Mouse (Mus musculus): Measurements from ENCODE around the gene Zfp277. TPM values are rescaled to one million over a fixed set of nuclear protein-coding genes. Genes with fewer than 3 reads are reported as not detected.

Zfp277 gene
- 3.4 TPM for polyA plus RNA-seq (2015; fragmentation: Illumina TruSeq; extraction: RNeasy Lipid Tissue Mini Kit (QIAGEN cat#74804); ENCODE audit: insufficient read depth, low read depth, low replicate concordance)

GRCm38 (mm10) chr12:40445648-40446449 lies at the start of gene Zfp277, which contains the start of gene Dock4:
Gene Zfp277 (minus strand): TSS chr12:40445902.
Gene Dock4 (plus strand): TSS chr12:40445952.

Other genes with a start within 250 kb of the Zfp277 start
- not detected for gene Lsmem1, start 246.4 kb downstream of the Zfp277 start, polyA plus RNA-seq (2015; fragmentation: Illumina TruSeq; extraction: RNeasy Lipid Tissue Mini Kit (QIAGEN cat#74804); ENCODE audit: insufficient read depth, low read depth, low replicate concordance)
- gene Ifrd1, start 197.4 kb downstream of the Zfp277 start, polyA plus RNA-seq (2015; fragmentation: Illumina TruSeq; extraction: RNeasy Lipid Tissue Mini Kit (QIAGEN cat#74804); ENCODE audit: insufficient read depth, low read depth, low replicate concordance): 193 TPM
- 4.0 TPM for gene Dock4, start 50 bp upstream of the Zfp277 start, polyA plus RNA-seq (2015; fragmentation: Illumina TruSeq; extraction: RNeasy Lipid Tissue Mini Kit (QIAGEN cat#74804); ENCODE audit: insufficient read depth, low read depth, low replicate concordance)

Measured in pancreas, adult 10 weeks (tissue).